Mouse (Mus musculus) heart, embryonic 13.5 days (tissue): ENCODE results near the gene Cela3b. TPM values are rescaled to one million over a fixed set of nuclear protein-coding genes. Genes with fewer than 3 reads are reported as not detected.

Source experiments
- ATAC-seq: fragments of 200-750 bp; cut with Nextera tagmentation; 2 replicates; pipeline ENCODE4 v1.8.0; 2017; ENCODE audit warnings: moderate TSS enrichment; ENCODE audit not compliant: insufficient number of reproducible peaks, low FRiP score, low TSS enrichment; ENCODE audit errors: extremely low read depth
- H3K27ac ChIP-seq: fragments of 300-500 bp; sonication (generic); replicated peaks from 2 replicates; pipeline ENCODE4 v1.5.1; 2015; ENCODE audit warnings: moderate library complexity, mild to moderate bottlenecking, inconsistent platforms
- H3K27me3 ChIP-seq: fragments of 300-500 bp; sonication (generic); replicated peaks from 2 replicates; pipeline ENCODE4 v1.6.1; 2015; ENCODE audit warnings: mild to moderate bottlenecking, inconsistent platforms
- H3K36me3 ChIP-seq: fragments of 300-500 bp; sonication (generic); 2 replicates; pipeline ENCODE4 v1.6.1; 2015; ENCODE audit warnings: mild to moderate bottlenecking, inconsistent platforms
- H3K4me1 ChIP-seq: fragments of 300-500 bp; sonication (generic); 2 replicates; pipeline ENCODE4 v1.6.1; 2015; ENCODE audit warnings: inconsistent platforms
- H3K4me2 ChIP-seq: fragments of 300-500 bp; sonication (generic); 2 replicates; pipeline ENCODE4 v1.6.1; 2015; ENCODE audit warnings: inconsistent platforms, mild to moderate bottlenecking, moderate library complexity
- H3K4me3 ChIP-seq: fragments of 300-500 bp; sonication (generic); 2 replicates; pipeline ENCODE4 v1.5.1; 2015; ENCODE audit warnings: moderate library complexity, mild to moderate bottlenecking, inconsistent platforms
- H3K9ac ChIP-seq: fragments of 300-500 bp; sonication (generic); 2 replicates; pipeline ENCODE4 v1.6.1; 2015; ENCODE audit warnings: inconsistent platforms, mild to moderate bottlenecking, moderate library complexity
- H3K9me3 ChIP-seq: fragments of 300-500 bp; sonication (generic); 2 replicates; pipeline ENCODE4 v1.6.1; 2016; ENCODE audit warnings: inconsistent platforms
- WGBS: fragments of 180-500 bp; shearing (Covaris S2); methylation state at CpG from one replicate; pipeline ENCODE4 v1.1.7; 2015; ENCODE audit warnings: mixed read lengths; 5-methylcytosine and 5-hydroxymethylcytosine counted together
- polyA plus RNA-seq: library from polyadenylated mRNA; unstranded; fragments of >200 nt; fragmentation: Nextera tagmentation; extraction: Ambion mirVana; gene quantifications from 2 replicates; pipeline ENCODE4 v1.2.1, GENCODE M21; 2015

Cela3b gene
- polyA plus RNA-seq, result 0.22 TPM in 1 of 2 replicates, not detected in the other

DNA sequence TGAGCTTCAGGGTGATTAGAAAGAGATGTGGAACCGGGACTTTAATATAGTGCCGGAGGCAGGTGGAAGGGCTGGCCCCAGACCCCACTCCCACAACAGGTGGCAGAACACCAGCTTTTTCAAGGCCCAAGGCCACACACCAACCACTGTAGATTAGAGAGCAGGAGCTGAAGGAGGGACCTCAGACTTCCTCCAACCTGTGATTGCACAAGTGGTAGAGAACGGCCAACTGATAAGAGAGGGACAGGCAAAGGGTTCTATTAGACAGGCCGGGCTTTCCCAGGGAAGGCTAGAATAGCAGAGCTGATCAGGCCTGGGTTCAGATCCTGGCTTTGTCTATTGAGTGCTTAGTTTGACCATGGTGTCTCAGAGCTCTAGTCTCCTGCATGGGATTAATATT, at the start of gene Cela3b:
Cela3b (minus strand) TSS at position 39 of the 400 bp plus-strand sequence.
- Histone ChIP-seq H3K9me3 (no peaks in the 10 kb centered on the region), H3K27me3 (no peaks in the 10 kb centered on the region), H3K4me2 (no peak within 1 kb of the TSS), H3K27ac (no peak within 1 kb of the TSS), H3K36me3 (no peaks in the 10 kb centered on the region), H3K4me3 (no peak within 1 kb of the TSS), H3K4me1 (peaks cover 4% of the 10 kb centered on the region; the same call in 1 of the 2 replicates), H3K9ac (no peak within 1 kb of the TSS)
- no peak for ATAC-seq
- WGBS, result 47% methylated on average over 4 of the region's 4 CpGs

DNA sequence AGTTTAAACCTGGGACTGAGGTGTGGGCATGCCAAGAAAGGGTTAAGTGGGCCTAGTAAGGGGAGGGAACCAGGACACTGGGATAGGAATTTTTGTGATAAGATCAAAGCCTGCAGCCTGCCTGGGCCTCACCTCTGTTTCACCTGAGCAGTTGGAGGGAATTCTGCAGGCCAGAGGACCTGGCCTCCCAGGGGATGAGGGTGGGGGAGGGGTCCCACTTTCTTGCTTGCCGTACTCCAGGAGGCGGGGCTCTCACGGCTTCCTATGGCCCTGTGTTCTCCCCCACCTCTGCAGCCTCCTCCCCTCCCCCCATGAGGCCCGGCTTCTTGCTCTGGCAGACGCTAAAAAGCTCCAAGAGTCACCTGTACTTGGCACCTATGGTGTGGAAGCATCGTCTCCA, 49.4 kb upstream of the Cela3b start:
- ATAC-seq, result no peak
- 7% methylated on average over 6 of the region's 6 CpGs for WGBS

DNA sequence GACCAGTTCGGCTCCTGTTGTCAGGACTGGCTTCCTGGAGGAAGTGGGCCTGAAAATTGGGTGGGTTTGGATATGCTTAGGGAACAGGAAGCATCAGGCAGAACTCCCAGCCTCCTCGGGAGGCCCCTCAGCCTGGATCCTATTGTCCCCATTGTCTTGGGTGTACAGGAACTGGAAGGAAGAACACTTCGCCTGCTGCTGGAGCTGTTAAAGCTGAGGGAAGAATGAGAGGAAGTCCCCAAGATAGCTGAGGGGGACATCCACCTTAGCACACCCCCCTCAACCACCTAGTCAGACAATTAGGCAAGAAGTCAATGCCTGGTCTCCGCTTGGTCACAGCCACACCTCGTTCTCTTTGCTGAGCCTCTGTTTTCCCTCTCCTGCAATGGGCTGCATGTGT, 48.0 kb upstream of the Cela3b start:
- no peak for ATAC-seq
- H3K4me1 ChIP-seq, result peaks cover 100% of the 10 kb centered on the region
- peak overlapping the region; percentile 91 for H3K4me2 ChIP-seq

More for the DNA sequence above, 49.4 kb upstream of the Cela3b start:
- Histone ChIP-seq H3K27ac (peak overlapping the region; percentile 100), H3K36me3 (peaks cover 4% of the 10 kb centered on the region; the same call in 1 of the 2 replicates), H3K9me3 (no peaks in the 10 kb centered on the region), H3K4me3 (no peak overlapping the region; the same call in 1 of the 2 replicates), H3K9ac (peak overlapping the region; percentile 71), H3K4me1 (peaks cover 100% of the 10 kb centered on the region), H3K4me2 (peak overlapping the region; percentile 45), H3K27me3 (no peaks in the 10 kb centered on the region)

DNA sequence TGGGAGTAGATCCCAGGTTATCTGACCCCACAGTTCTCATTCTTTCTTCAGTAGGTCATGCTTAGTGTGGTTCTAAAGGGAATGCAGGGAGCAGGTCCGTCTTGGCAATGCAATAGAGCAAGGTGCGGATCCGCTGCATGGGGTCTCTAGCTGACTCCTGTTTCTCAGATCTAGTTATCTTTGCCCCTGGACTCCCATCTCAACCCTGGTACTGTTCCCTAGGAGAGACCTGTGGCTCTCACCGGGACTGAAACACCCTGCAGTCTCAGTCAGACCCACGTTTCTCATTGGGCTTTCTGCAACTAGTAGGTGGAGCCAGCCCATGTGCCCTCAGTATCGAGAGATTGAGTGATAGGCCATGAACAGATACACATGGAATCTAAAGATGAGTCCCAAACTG, 47.3 kb upstream of the Cela3b start:
- 42% methylated on average over 6 of the region's 6 CpGs for WGBS
- H3K4me3 ChIP-seq, result no peak overlapping the region
- H3K9ac ChIP-seq, result peak overlapping the region; percentile 76

More for the DNA sequence above, 48.0 kb upstream of the Cela3b start:
- H3K4me3 ChIP-seq, result no peak overlapping the region
- WGBS, result 54% methylated on average over 5 of the region's 5 CpGs
- peak overlapping the region; percentile 71 for H3K9ac ChIP-seq
- H3K36me3 ChIP-seq, result peaks cover 5% of the 10 kb centered on the region; the same call in 1 of the 2 replicates
- H3K27me3 ChIP-seq, result no peaks in the 10 kb centered on the region
- peak overlapping the region; percentile 100 for H3K27ac ChIP-seq
- H3K9me3 ChIP-seq, result no peaks in the 10 kb centered on the region

DNA sequence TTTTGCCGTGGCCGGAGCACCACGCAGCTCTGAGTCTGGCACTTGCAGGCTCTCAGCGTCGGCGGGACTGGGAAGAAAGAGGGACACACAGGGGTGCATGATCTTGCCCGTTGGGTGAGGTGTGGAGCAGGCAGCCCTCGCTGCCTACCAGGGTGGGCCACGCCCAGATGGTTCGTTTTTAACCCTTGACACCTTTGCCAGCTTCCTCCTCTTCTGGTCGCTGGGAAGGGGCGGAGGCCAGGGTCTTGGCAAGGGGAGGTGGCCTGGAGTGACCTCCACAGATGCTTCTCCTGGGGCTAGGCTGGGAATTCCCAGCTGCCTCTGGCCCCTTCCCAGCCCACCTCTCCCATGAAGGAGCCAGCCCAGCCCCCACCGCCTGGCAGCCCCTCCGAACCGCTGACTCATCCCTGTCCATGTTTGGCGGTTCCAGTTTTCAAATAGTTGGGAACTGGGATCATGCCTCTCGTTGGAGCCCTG, 46.5 kb upstream of the Cela3b start:
- H3K27me3 ChIP-seq, result no peaks in the 10 kb centered on the region
- H3K9me3 ChIP-seq, result no peaks in the 10 kb centered on the region
- peak overlapping the region; percentile 24 for H3K4me3 ChIP-seq
- peak overlapping the region; percentile 76 for H3K9ac ChIP-seq
- H3K4me2 ChIP-seq, result peak overlapping the region; percentile 91
- H3K36me3 ChIP-seq, result peaks cover 16% of the 10 kb centered on the region
- WGBS, result 9% methylated on average over 17 of the region's 17 CpGs
- H3K4me1 ChIP-seq, result peaks cover 100% of the 10 kb centered on the region
- no peak for ATAC-seq
- H3K27ac ChIP-seq, result peak overlapping the region; percentile 100

More for the DNA sequence above, 47.3 kb upstream of the Cela3b start:
- peaks cover 11% of the 10 kb centered on the region for H3K36me3 ChIP-seq
- ATAC-seq, result no peak
- no peaks in the 10 kb centered on the region for H3K9me3 ChIP-seq
- H3K4me1 ChIP-seq, result peaks cover 100% of the 10 kb centered on the region
- peak overlapping the region; percentile 100 for H3K27ac ChIP-seq
- H3K27me3 ChIP-seq, result no peaks in the 10 kb centered on the region
- H3K4me2 ChIP-seq, result peak overlapping the region; percentile 91

DNA sequence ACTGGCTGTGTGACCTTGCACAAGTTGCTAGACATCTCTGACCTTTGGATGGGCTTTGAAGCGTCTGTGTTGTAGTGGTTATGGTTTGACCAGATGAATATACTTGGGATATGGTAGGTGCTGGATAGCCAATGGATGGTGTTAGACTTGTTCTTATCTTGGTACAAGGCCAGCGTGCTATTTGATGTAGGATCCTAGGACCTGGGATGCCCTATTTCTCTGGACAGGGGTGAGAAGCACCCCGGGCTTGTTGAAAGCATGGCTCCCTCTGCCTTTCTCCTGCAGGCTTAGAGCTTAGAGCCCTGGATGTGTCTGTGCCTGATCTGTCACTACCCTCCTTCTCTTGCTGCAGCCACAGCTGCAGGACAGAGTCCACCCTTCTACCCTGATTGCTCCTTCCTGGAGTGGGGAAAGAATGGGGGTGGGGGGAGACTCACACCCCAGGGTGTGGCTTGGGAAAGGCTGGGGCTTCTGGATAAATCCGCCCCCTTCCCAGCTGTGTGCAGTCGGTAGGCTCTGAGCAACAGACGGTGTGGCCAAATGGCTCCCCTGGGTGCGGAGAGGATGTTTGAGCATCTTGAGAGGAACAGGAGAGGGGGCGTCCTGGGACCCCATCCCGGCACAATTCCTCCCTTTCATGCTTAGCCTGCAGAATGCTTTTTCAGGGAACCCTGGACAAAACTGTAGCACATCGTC, 45.9 kb upstream of the Cela3b start:
- Histone ChIP-seq H3K36me3 (peaks cover 16% of the 10 kb centered on the region), H3K27ac (peak overlapping the region; percentile 100), H3K4me3 (peak overlapping the region; percentile 24), H3K4me1 (peaks cover 100% of the 10 kb centered on the region), H3K9me3 (no peaks in the 10 kb centered on the region), H3K4me2 (peak overlapping the region; percentile 91), H3K9ac (peak overlapping the region; percentile 76), H3K27me3 (no peaks in the 10 kb centered on the region)
- 0 out of 2 replicates have a peak, but pooled peaks have one; percentile 5 for ATAC-seq
- 16% methylated on average over 10 of the region's 10 CpGs for WGBS

DNA sequence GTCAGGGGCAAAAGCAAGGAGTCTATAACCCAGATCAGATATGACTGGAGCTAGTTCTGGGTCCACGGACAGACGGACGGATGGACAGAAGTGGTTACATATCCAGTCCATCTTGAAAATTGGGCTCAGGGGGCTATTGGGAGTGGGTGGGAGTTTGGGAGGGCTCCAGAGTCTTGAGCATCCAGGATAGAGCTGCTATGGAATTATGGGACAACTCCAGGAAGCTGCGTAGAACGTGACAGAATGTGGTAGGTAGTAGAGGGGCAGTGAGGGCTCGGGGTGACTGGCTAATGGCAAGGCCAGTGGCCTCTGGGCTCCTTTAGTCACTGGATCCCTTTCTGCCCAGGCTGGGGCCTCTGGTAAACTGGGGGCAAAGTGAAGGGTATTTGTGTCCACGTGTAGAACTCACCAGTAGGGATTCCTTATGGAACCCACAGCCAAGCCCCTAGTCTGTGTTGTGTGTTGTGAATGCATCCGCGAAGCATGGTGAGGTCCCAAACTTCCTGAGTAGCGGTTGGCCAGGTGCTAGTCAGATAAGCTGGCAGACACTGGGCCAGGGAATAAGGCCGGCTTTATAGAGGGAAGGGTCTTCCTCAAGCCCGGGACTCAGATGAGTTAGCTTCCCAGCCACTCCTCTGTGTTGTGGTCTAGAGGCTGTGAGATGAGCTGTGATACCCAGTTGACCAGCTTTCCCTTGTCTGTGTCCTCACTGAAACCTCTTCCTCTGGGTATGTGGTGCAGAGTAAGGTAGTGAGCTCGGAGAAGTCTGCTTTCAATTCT, 45.1 kb upstream of the Cela3b start:
- Histone ChIP-seq H3K4me3 (no peak overlapping the region), H3K36me3 (peaks cover 16% of the 10 kb centered on the region), H3K27me3 (no peaks in the 10 kb centered on the region), H3K9me3 (no peaks in the 10 kb centered on the region), H3K4me1 (peaks cover 100% of the 10 kb centered on the region), H3K9ac (peak overlapping the region; percentile 76; the same call in 1 of the 2 replicates), H3K27ac (peak overlapping the region; percentile 100), H3K4me2 (peak overlapping the region; percentile 91)
- 54% methylated on average over 13 of the region's 13 CpGs for WGBS
- ATAC-seq, result no peak

DNA sequence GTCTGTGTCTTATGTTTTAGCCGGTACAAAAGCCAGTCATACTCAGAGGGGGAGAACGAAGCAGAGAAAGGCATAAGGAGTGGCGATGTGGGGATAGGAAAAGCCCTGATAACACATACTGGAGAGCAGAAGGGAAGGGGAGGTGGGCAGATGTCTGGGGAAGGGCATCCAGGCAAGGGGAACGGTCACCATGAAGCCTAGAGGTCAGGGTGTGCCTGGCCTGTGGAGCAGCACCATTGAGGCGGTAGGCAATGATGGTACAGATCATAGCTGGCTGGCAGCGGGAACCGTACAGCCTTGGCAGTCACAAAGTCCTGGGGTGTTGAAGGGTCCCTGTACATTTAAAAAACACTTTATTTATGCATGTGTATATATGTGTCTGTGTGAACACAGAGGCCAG, 44.4 kb upstream of the Cela3b start:
- Histone ChIP-seq H3K9ac (peak overlapping the region; percentile 76), H3K4me2 (peak overlapping the region; percentile 91), H3K36me3 (peaks cover 16% of the 10 kb centered on the region), H3K27me3 (no peaks in the 10 kb centered on the region), H3K4me3 (0 out of 2 replicates have a peak overlapping the region, but pooled peaks have one; percentile 27), H3K27ac (peak overlapping the region; percentile 100), H3K4me1 (peaks cover 100% of the 10 kb centered on the region), H3K9me3 (no peaks in the 10 kb centered on the region)
- WGBS, result 55% methylated on average over 7 of the region's 7 CpGs
- no peak for ATAC-seq

DNA sequence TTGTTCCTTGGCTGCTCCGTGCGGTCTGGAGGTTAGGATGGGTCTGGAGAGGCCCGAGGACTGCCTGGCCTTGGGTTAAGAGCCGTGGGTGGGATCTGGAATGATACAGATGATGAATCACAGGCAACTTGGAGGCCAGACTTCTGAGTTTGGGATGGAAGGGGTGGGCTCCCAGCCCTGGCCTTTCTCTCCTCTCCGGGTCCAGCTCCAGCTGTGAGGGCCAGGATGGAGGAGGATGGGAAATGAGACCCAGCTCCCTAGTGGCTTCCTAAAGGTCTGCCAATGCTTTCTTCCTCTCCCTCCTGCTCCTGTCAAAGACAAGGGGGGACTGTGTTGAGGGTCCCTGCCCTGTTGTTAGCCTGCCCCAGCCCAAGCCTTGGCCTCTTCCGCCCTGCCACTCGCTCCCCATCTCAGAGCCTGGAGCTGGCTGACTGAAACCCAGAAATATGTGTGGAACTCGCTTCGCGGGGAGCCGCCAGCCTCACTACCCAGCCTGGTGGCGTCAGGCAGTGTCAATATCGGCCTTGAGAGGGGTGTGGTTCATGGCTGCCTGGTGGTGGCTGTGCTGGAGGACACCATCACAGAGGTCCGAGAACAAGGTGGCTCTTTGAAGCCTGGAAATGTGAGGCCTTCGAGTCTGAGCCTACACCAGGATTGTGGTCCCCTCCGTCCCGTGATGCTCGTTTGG, 43.5 kb upstream of the Cela3b start:
- Histone ChIP-seq H3K4me1 (peaks cover 96% of the 10 kb centered on the region), H3K9ac (peak overlapping the region; percentile 76), H3K27ac (peak overlapping the region; percentile 100), H3K9me3 (no peaks in the 10 kb centered on the region), H3K27me3 (no peaks in the 10 kb centered on the region), H3K36me3 (peaks cover 16% of the 10 kb centered on the region), H3K4me2 (peak overlapping the region; percentile 91), H3K4me3 (peak overlapping the region; percentile 27)
- WGBS, result 20% methylated on average over 18 of the region's 18 CpGs
- no peak for ATAC-seq

DNA sequence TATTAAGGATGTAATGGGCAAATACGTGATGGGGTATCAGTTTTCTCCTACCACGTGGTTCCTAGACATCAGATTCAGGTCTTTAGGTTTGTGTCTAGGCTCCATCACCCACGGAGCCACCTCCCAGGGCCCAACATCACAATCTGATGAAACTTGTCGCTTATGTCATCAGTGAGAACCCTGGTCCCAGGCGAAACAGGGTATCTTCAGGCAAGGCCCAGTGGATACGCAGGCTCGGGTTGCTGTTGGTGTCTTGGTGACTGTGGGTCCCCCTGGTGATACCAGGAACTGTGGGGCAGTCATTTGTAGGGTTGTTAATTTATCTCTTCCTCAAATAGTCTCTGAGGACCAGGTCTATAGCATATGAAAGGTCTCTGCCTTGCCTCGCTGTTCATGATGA, 42.9 kb upstream of the Cela3b start:
- H3K4me3 ChIP-seq, result peak overlapping the region; percentile 27
- WGBS, result 59% methylated on average over 8 of the region's 8 CpGs
- H3K9ac ChIP-seq, result peak overlapping the region; percentile 76

DNA sequence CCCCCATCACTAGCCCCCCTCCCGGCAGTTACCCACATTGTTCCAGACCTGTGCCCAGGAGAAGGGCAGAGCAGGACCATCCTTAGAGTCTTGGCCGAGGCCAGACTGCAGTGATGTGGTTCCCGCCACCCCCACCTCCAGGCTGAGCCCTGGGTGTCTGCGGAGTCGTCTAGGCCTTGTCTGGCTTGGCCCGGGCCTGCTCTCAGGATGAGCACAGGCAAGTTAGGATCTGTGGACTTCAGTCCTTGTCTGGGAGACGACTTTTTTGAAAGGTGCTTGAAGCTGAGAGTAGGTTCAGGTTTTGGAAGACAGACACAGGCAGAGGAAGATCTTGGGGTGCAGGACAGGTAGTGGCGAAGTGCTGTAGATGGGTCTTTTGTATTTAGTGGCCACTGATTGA, 41.0 kb upstream of the Cela3b start:
- Histone ChIP-seq H3K4me2 (peak overlapping the region; percentile 91), H3K27ac (peak overlapping the region; percentile 100), H3K4me3 (peak overlapping the region; percentile 95), H3K9ac (peak overlapping the region; percentile 99), H3K9me3 (no peaks in the 10 kb centered on the region), H3K36me3 (peaks cover 16% of the 10 kb centered on the region), H3K27me3 (no peaks in the 10 kb centered on the region), H3K4me1 (peaks cover 88% of the 10 kb centered on the region)
- no peak for ATAC-seq
- 38% methylated on average over 8 of the region's 8 CpGs for WGBS

More for the DNA sequence above, 42.9 kb upstream of the Cela3b start:
- Histone ChIP-seq H3K27me3 (no peaks in the 10 kb centered on the region), H3K9me3 (no peaks in the 10 kb centered on the region), H3K36me3 (peaks cover 16% of the 10 kb centered on the region), H3K4me1 (peaks cover 91% of the 10 kb centered on the region), H3K27ac (peak overlapping the region; percentile 100), H3K4me2 (peak overlapping the region; percentile 91)
- ATAC-seq, result no peak
